Mouse (Mus musculus) CD4-positive helper T cell, adult 2 months (primary cell): ENCODE results near the gene Cpb1.

ENCODE experiments used
- DNase-seq: peaks from one replicate; pipeline ENCODE4 v3.0.0-alpha.2; 2012; ENCODE audit warnings: low read depth, missing footprints, low spot score

The Cpb1 gene

DNA sequence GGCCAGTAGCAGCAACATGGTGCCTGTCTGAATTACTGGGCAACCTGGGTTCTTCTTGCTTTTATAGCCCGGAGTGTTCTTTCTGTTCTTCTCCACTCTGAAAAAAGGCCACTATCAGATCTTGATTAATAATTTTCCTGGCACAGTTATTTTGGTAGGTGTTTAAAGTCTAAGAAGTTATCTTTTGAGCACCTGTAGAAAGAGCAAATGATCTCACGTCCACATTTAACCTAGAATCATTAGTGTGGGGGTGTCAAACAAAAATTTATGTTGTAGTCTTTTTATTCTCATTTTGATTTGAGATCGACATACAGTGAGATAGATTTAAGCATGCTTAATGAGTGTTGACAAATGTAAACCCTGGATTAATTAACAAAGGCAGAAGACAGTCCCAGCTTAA, at the start of gene Cpb1:
Gene Cpb1, minus strand, starts transcription at position 101 of the 400 bp plus-strand sequence.
- DNase-seq, result no peak

DNA sequence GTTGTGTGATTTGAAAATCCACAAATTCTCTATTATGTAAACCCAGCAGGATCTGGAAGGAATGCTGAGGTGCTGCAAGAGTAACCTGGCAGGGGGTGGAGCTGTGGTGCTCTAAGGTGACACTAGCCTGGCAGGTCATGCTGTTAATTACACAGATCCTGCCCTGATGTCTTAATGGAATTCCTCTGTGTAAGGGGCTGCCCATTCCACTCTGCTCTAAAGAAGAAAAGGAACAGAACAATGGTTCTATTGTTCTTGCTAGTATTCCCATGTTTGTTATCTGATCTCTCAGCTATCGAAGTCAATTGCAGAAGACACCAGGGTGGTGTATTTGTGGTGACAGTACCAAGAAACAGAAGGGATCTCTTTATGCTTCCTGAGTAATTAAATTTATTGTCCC, 41.7 kb upstream of the Cpb1 start:
- no peak for DNase-seq

GRCm38 (mm10) chr3:20309142-20309541, 33.6 kb upstream of the Cpb1 start:
- DNase-seq, result no peak

- peak; percentile 5 for DNase-seq
These were observed 31.7 kb upstream of the Cpb1 start for GRCm38 (mm10) chr3:20307256-20307655.

DNA sequence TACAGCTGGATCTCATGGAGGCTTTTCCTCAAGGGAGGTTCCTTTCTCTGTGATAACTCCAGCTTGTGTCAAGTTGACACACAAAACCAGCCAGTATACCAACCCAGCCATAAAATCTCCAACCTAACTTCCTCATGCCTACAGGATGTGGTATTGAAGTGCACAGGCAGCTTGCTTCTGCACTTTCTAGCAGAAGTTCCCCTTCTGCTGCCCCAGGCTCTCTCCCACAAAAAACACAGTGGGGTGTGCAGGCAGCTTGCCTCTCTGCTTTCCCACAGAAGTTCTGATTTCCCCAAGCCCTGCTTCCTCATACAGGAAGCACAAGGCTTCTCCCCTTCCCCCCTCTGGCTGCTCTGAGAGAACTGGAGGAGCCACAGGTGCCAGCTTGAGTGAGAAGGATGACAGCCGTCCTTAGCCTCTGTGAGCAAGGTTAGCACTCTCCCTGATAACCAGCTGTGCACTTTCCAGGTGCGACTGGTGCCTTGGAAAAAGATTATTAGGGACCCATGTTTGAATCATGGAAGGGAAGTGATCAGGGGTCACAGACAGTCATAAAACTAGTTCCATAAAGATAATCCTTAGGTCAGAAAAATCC, 29.3 kb upstream of the Cpb1 start:
- peak; percentile 22 for DNase-seq

GRCm38 (mm10) chr3:20295546-20295945, 20.0 kb upstream of the Cpb1 start:
- no peak for DNase-seq

DNA sequence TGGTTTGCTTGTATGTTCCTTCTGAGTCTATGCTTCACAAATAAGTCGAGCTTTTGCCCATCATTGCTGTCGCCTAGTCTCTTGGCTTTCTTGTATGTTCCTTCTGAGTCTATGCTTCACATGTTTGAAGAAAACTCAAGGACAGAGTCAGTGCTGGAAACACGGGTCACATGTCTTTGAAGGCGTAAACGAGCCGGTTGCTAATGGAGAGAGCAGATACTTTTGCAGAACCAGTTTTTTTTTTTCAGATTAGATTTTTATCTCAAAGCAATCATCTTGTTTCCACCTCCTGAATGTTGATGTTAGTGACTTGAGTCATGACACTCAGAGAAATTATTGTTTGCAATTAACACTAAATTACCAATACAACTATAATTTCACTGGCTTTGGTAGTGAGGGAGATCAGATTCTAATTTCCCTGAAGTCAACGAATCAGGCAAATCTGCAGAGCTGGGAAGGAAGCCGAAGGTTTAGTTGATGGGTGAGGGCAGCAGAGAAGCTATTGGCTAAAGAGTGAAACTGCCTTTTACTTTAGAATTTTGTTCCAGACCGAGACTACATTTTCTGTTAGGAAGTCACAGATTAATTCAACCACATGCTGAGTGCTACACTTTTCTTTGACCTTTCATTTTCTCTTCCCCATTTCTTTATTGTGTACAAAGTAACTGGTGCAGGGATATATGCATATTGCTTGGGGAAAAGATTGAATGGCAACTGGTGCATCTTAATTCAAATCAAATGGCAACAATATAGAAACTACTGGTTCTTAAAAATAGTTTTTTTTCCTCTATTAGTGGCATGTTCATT, 19.2 kb upstream of the Cpb1 start:
- DNase-seq, result no peak

- DNase-seq, result no peak
These were observed 15.8 kb upstream of the Cpb1 start for GRCm38 (mm10) chr3:20291370-20291769.

GRCm38 (mm10) chr3:20288761-20289160, 13.2 kb upstream of the Cpb1 start:
- DNase-seq, result no peak

- DNase-seq, result no peak
These were observed 6.3 kb upstream of the Cpb1 start for GRCm38 (mm10) chr3:20281796-20282195.

DNA sequence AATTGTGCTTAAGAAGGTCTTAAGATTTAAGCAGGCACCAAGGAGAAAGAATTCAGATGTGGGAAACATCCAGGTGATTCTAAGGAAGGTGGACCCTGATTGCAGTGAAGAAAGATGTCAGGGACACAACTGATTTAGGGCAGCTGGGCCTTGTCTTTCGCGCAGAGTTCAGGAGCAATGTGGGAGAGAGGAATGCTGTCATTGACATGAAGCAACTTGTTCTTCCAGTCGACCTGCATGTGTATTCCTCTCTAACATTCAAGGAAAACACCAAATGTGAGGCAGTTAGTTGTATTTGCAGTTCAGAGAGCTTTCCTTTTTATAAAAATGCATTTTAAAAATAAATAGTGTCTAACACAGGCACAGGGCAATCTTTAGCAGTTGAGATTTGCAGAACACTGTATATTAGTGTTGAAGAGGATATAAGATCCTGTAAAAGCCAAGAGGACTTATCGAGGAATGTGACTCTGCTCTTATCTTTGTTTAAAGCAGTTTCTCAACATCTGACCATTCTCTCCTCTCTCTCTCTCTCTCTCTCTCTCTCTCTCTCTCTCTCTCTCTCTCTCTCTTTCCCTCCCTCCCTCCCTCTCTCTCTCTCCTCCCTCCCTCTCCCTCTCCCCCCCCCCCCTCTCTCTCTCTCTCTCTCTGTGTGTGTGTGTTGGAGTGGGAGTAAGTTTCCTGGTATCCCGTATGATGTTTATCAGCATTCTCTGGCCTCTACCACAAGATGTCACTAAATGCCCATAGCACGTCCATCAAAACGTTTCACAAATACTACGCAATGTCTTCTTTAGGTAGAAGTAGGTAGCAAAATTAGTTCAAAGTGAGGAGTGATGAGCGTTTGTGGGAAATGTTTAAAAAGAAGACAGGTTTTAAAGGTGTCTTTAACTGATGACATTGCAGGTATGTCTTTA, 20.7 kb downstream of the Cpb1 start:
- peak; percentile 9 for DNase-seq

DNA sequence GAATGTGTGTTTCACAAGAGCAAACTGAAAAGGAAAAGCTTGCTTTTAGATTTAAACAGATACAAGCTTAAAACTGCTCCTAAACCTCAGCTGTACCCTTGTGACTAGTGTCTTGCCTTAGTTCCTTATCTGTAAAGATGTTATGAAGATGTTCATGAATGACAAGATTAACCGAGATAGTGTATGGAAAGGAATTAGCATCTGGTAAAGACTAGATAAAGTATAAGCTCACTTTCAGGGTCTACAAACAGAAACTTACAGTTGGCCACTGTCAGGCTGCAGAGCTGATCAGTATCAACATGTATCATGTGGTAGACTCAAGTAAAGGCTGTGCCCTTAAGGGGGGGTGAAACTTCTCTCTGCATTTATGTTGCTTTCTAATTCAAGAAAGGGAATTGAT, 31.6 kb downstream of the Cpb1 start:
- no peak for DNase-seq

DNA sequence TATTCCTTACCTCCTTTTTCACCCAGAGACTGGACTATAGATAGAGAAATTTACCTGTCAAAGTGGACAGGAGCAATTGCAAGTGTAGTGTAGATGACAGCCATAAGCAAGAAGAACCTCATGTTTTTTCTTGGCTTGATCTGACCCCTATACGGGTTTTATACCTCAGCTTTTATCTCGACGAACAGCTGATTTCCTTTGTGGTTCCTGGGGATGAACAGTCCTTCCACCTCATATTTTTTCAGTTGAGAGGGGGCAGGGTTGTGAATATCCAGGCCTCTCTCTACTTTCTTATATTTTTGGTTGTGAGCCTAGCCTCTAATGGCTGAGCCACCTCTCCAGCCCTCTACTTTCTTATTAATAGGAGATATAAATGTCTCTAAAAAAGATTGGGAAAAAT, 33.5 kb downstream of the Cpb1 start, which contains the start of gene Cpa3:
Gene Cpa3, minus strand, starts transcription at position 132 of the 400 bp plus-strand sequence.
- DNase-seq, result no peak

DNA sequence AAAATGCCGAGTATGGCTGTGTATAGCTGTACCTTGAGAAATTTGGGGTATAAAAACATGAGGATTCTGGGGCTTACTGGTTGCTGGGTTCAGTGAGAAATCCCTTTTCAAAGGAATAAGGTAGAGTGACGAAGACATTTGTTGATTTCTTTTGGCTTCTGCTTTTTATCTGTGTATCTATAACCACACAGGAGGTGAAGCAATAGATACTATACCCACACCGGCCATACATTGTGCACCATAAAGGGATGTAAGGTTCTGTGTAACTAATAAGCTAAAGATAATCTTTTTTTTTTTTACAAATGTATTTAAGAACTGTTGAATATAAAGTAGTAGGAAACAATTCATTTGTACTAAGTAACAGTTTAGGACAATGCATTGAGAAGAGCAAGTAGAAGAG, 35.8 kb downstream of the Cpb1 start:
- DNase-seq, result no peak

DNA sequence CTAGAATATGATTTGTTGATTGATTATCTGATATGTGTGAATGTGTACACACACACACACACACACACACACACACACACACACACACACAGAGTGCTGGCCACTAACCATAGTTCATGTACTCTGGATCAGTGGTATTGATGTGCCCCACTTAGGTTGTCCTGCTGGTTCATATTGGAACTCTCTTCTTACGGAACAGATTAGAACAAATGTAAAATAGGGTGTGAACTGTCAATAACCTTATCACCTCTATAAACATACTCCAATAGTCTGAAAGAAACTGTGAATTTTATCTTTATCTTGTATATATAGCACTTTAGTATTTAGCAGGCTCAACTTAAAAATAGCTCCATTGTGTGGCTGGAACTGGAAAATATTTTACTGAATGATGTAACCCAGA, 38.6 kb downstream of the Cpb1 start:
- DNase-seq, result no peak

DNA sequence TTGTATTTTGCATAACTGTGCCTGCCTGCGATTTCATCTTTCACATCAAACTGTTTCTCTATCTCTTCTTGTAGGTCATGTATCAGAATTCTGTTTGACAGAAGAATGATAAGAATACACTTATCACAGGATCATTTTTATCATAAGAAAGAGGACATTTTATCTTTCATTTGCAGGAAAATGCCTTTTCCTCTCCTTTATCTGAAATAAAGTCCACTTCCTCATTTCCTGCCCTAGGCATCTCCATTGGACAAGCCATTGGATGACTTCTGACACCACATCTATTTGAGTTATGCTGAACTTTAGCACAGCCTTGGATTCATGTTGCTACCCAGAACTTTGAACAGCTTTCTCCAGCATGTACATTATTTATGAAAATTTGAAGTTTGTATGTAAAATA, 46.5 kb downstream of the Cpb1 start:
- no peak for DNase-seq

GRCm38 (mm10) chr3:20225429-20225828, 50.1 kb downstream of the Cpb1 start:
- no peak for DNase-seq

DNA sequence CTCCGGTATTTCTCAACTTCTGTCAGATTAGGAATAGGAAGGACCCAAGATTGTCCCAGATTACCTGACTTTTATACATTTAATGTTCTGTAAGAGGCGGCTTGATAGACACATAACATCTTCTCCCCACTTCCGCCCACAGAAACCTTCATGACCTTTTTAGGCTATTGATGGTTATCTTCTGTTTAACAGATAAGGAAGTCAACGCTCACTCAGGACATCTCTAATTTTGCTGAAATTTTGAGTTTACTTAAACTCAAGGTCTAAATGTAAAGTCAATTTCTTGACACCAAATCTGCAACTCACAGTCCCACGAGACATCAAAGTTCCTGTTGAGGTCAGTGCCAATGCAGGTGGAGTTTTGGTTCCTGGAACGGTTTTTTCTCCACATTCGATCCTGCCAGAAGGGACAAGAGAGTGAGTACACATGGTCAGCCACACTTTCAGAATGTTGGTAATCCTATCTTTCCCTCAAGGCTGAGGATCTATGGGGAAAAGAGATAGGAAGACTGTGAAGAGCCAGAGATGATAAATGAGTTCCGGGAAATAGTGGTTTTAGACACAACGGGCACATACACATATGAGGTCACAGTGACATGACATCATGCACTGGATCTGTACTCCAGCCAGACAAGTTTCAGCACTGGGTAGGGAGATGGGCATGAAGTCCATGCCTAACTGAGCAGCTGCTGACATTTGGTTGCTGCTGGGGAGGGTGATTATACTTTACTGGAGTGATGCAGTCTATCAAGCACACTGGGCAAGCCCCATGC, 52.4 kb downstream of the Cpb1 start:
- peak; percentile 68 for DNase-seq

- DNase-seq, result peak; percentile 21
These were observed 53.4 kb downstream of the Cpb1 start for GRCm38 (mm10) chr3:20222136-20222535.

DNA sequence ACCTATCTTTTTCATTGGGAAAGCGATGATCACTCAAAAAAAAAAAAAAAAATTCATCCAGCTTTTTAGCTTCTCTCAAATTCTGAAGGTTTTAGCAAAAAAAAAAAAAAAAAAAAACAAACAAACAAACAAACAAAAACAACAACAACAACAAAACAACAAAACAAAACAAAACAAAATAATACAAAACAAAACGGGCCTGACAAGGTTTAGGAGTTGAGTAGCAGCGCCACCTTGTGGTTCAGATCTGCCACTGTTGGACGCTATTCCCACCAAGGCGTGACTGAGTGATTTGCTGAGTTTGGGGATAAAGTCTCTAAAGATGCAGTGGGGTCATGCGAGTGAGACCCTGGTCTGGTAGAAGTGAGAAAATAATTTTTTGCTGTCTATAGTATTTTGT, 76.7 kb downstream of the Cpb1 start:
- peak; percentile 64 for DNase-seq
